Mouse (Mus musculus): ENCODE measurements around the gene Arl2bp. TPM values are rescaled to one million over a fixed set of nuclear protein-coding genes. Genes with fewer than 3 reads are reported as not detected.

Gene Arl2bp
- polyA plus RNA-seq (2015; fragmentation: Nextera tagmentation; extraction: Ambion mirVana): 78.3 and 79.0 TPM in 2 replicates

- Histone ChIP-seq H3K27ac (ENCODE audit: low read depth, low read length) (peak within 1 kb of the TSS; percentile 95), H3K4me1 (replicated peaks; ENCODE audit: control insufficient read depth, insufficient read depth, low read length) (no peaks in the 10 kb centered on the region), H3K9me3 (ENCODE audit: control insufficient read depth) (no peaks in the 10 kb centered on the region), H3K4me2 (replicated peaks; ENCODE audit: low read depth) (peak within 1 kb of the TSS; percentile 84), H3K4me3 (ENCODE audit: low read depth, low read length) (peak within 1 kb of the TSS; percentile 79), H3K36me3 (ENCODE audit: control insufficient read depth, insufficient read depth) (peaks cover 10% of the 10 kb centered on the region), H3K27me3 (replicated peaks; ENCODE audit: control insufficient read depth, insufficient read depth, low read length) (no peaks in the 10 kb centered on the region), H3K9ac (ENCODE audit: low read depth, low read length) (peak within 1 kb of the TSS; percentile 97)
- WGBS: under 1% methylated on average over 74 of the region's 74 CpGs
- ATAC-seq: peak; percentile 99
- no peak for TF ChIP-seq CTCF (IDR thresholded peaks at IDR 0.05; ENCODE audit: low read depth)
Observed at GRCm38 (mm10) chr8:94666456-94667308, at the start of gene Arl2bp. Arl2bp (plus strand) TSS chr8:94666600.

GRCm38 (mm10) chr8:94624885-94625284 is 41.5 kb upstream of the Arl2bp start:
- H3K27ac ChIP-seq (ENCODE audit: low read depth, low read length): no peak overlapping the region
- no peaks in the 10 kb centered on the region for H3K27me3 ChIP-seq (replicated peaks; ENCODE audit: control insufficient read depth, insufficient read depth, low read length)
- H3K9ac ChIP-seq (ENCODE audit: low read depth, low read length): no peak overlapping the region
- TF ChIP-seq CTCF (IDR thresholded peaks at IDR 0.05; ENCODE audit: low read depth): no peak
- H3K4me3 ChIP-seq (ENCODE audit: low read depth, low read length): no peak overlapping the region
- H3K4me2 ChIP-seq (replicated peaks; ENCODE audit: low read depth): no peak overlapping the region
- no peaks in the 10 kb centered on the region for H3K4me1 ChIP-seq (replicated peaks; ENCODE audit: control insufficient read depth, insufficient read depth, low read length)
- WGBS: 90% methylated on average over 1 of the region's 1 CpGs
- ATAC-seq: no peak
- no peaks in the 10 kb centered on the region for H3K9me3 ChIP-seq (ENCODE audit: control insufficient read depth)
- peaks cover 15% of the 10 kb centered on the region for H3K36me3 ChIP-seq (ENCODE audit: control insufficient read depth, insufficient read depth)

- ATAC-seq: no peak
- 75% methylated on average over 2 of the region's 2 CpGs for whole genome bisulfite sequencing
- Histone ChIP-seq H3K27ac (ENCODE audit: low read depth, low read length) (no peak overlapping the region), H3K9ac (ENCODE audit: low read depth, low read length) (no peak overlapping the region), H3K9me3 (ENCODE audit: control insufficient read depth) (no peaks in the 10 kb centered on the region), H3K36me3 (ENCODE audit: control insufficient read depth, insufficient read depth) (peaks cover 52% of the 10 kb centered on the region), H3K4me1 (replicated peaks; ENCODE audit: control insufficient read depth, insufficient read depth, low read length) (no peaks in the 10 kb centered on the region), H3K4me3 (ENCODE audit: low read depth, low read length) (no peak overlapping the region), H3K4me2 (replicated peaks; ENCODE audit: low read depth) (no peak overlapping the region), H3K27me3 (replicated peaks; ENCODE audit: control insufficient read depth, insufficient read depth, low read length) (no peaks in the 10 kb centered on the region)
- no peak for TF ChIP-seq CTCF (IDR thresholded peaks at IDR 0.05; ENCODE audit: low read depth)
Observed at GRCm38 (mm10) chr8:94633564-94634194, 32.7 kb upstream of the Arl2bp start.

GRCm38 (mm10) chr8:94634211-94634610 is 32.2 kb upstream of the Arl2bp start:
- Histone ChIP-seq H3K9ac (ENCODE audit: low read depth, low read length) (no peak overlapping the region), H3K27me3 (replicated peaks; ENCODE audit: control insufficient read depth, insufficient read depth, low read length) (no peaks in the 10 kb centered on the region), H3K4me3 (ENCODE audit: low read depth, low read length) (no peak overlapping the region), H3K27ac (ENCODE audit: low read depth, low read length) (no peak overlapping the region), H3K9me3 (ENCODE audit: control insufficient read depth) (no peaks in the 10 kb centered on the region), H3K4me2 (replicated peaks; ENCODE audit: low read depth) (no peak overlapping the region), H3K4me1 (replicated peaks; ENCODE audit: control insufficient read depth, insufficient read depth, low read length) (no peaks in the 10 kb centered on the region), H3K36me3 (ENCODE audit: control insufficient read depth, insufficient read depth) (peaks cover 52% of the 10 kb centered on the region)
- peak; percentile 16; the same call in 1 of the 2 replicates for ATAC-seq
- TF ChIP-seq CTCF (IDR thresholded peaks at IDR 0.05; ENCODE audit: low read depth): no peak

- Histone ChIP-seq H3K27me3 (replicated peaks; ENCODE audit: control insufficient read depth, insufficient read depth, low read length) (no peaks in the 10 kb centered on the region), H3K4me3 (ENCODE audit: low read depth, low read length) (no peak overlapping the region), H3K4me1 (replicated peaks; ENCODE audit: control insufficient read depth, insufficient read depth, low read length) (no peaks in the 10 kb centered on the region), H3K9me3 (ENCODE audit: control insufficient read depth) (no peaks in the 10 kb centered on the region), H3K9ac (ENCODE audit: low read depth, low read length) (no peak overlapping the region), H3K36me3 (ENCODE audit: control insufficient read depth, insufficient read depth) (peaks cover 53% of the 10 kb centered on the region), H3K27ac (ENCODE audit: low read depth, low read length) (no peak overlapping the region), H3K4me2 (replicated peaks; ENCODE audit: low read depth) (no peak overlapping the region)
- ATAC-seq: no peak
- 91% methylated on average over 2 of the region's 2 CpGs for WGBS
- no peak for TF ChIP-seq CTCF (IDR thresholded peaks at IDR 0.05; ENCODE audit: low read depth)
Observed at GRCm38 (mm10) chr8:94641183-94641582, 25.2 kb upstream of the Arl2bp start.

- Histone ChIP-seq H3K36me3 (ENCODE audit: control insufficient read depth, insufficient read depth) (peaks cover 60% of the 10 kb centered on the region), H3K4me3 (ENCODE audit: low read depth, low read length) (no peak overlapping the region), H3K27ac (ENCODE audit: low read depth, low read length) (no peak overlapping the region), H3K4me1 (replicated peaks; ENCODE audit: control insufficient read depth, insufficient read depth, low read length) (no peaks in the 10 kb centered on the region), H3K4me2 (replicated peaks; ENCODE audit: low read depth) (no peak overlapping the region), H3K9me3 (ENCODE audit: control insufficient read depth) (no peaks in the 10 kb centered on the region), H3K9ac (ENCODE audit: low read depth, low read length) (no peak overlapping the region), H3K27me3 (replicated peaks; ENCODE audit: control insufficient read depth, insufficient read depth, low read length) (no peaks in the 10 kb centered on the region)
- 87% methylated on average over 3 of the region's 3 CpGs for WGBS
- no peak for ATAC-seq
- 0 out of 2 replicates have a peak, but pooled peaks have one; percentile 33 for TF ChIP-seq CTCF (IDR thresholded peaks at IDR 0.05; ENCODE audit: low read depth)
Observed at GRCm38 (mm10) chr8:94641938-94642337, 24.5 kb upstream of the Arl2bp start.

Data from intestine, postnatal 0 days (tissue).